In the genomic region with DNA sequence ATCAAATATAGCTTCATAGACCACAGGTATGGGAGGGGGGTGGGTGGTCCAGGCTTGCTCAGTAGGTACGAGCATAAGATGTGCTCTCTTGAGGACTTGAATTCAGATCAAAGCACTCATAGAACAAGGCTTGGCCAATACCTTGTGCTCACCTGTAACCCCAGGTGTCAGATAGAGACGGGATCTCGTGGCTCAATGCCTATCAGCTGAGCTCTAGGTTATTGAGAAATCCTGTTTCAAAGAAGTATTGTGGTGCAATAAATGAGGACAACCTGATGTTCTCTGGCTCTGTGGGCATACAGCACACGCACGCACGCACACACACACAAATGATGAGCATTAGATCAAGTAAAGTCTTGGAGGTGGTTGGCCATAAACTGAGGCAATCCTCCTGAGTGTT, we compare ENCODE assay signal across 26 mouse cellular contexts. TPM values are rescaled to one million over a fixed set of nuclear protein-coding genes. Genes with fewer than 3 reads are reported as not detected.
DNase-seq lines count a peak whose midpoint lies in the region; ATAC-seq and TF ChIP-seq lines count a peak whose summit lies in the region.
"Had no signal": no experiment of that assay in that cellular context is flagged by ENCODE, and none has a peak within 500 bp of the region (broad histone marks: within the 10 kb centered on the region; RNA-seq: fewer than 3 reads in every experiment).

No protein-coding gene starts in this region.

- ATAC-seq in kidney, embryonic 16.5 days (ENCODE audit: low FRiP score, low TSS enrichment): no peak
- ATAC-seq in liver, embryonic 16.5 days (ENCODE audit: low read depth): peak; percentile 9; the same call in 1 of the 2 replicates
- ATAC-seq in stomach, postnatal 0 days (ENCODE audit: low FRiP score, low TSS enrichment): no peak
- ATAC-seq: forebrain, embryonic 14.5 days had no signal

- DNase-seq in kidney, postnatal 10 days: peak; percentile 3
- no peak for DNase-seq in liver
- peak; percentile 4 for DNase-seq in thymus, postnatal 4 days
- DNase-seq in thymus, adult 18-20 months: no peak
- DNase-seq in stomach, postnatal 0 days (ENCODE audit: low spot score): peak; percentile 10
- no peak for DNase-seq in frontal cortex, adult 2 months (ENCODE audit: extremely low spot score in 1 of 2, low spot score in 1 of 2)
- DNase-seq: adrenal gland, adult 2 months; adrenal gland, postnatal 10 days; adrenal gland, postnatal 25 days; cerebellum, adult 11 months; cerebellum, adult 18-20 months; cerebellum, adult 8-10 months; cerebellum, adult 9-11 months; cerebellum, postnatal 14 days; cerebellum, postnatal 36 days; embryo, embryonic 11 days had no signal

- H3K4me1 ChIP-seq in kidney, embryonic 16.5 days (ENCODE audit: insufficient read depth, low read length): peaks cover 10% of the 10 kb centered on the region
- peaks cover 3% of the 10 kb centered on the region; the same call in 1 of the 2 replicates for H3K4me1 ChIP-seq in liver, embryonic 16.5 days (ENCODE audit: control insufficient read depth, low read depth, low read length)
- H3K4me1 ChIP-seq in stomach, postnatal 0 days (replicated peaks; ENCODE audit: control insufficient read depth, insufficient read depth): no peaks in the 10 kb centered on the region

- no peaks in the 10 kb centered on the region for H3K27me3 ChIP-seq in kidney, embryonic 16.5 days (ENCODE audit: insufficient read depth, low read length)
- H3K27me3 ChIP-seq in liver, embryonic 16.5 days (ENCODE audit: control insufficient read depth, insufficient read depth, low read depth, low read length): no peaks in the 10 kb centered on the region
- H3K27me3 ChIP-seq in stomach, postnatal 0 days (ENCODE audit: control insufficient read depth, insufficient read depth, low read length): no peaks in the 10 kb centered on the region
- H3K27me3 ChIP-seq: embryonic facial prominence, embryonic 13.5 days; embryonic facial prominence, embryonic 15.5 days; forebrain, embryonic 12.5 days had no signal

- H3K9me3 ChIP-seq in kidney, embryonic 16.5 days (ENCODE audit: low read length): peaks cover 7% of the 10 kb centered on the region; the same call in 1 of the 2 replicates
- H3K9me3 ChIP-seq in liver, embryonic 16.5 days (replicated peaks; ENCODE audit: control insufficient read depth, low read length): no peaks in the 10 kb centered on the region
- no peaks in the 10 kb centered on the region for H3K9me3 ChIP-seq in stomach, postnatal 0 days (ENCODE audit: control insufficient read depth, low read length)
- H3K9me3 ChIP-seq: embryonic facial prominence, embryonic 15.5 days; forebrain, embryonic 12.5 days had no signal

- peaks cover 51% of the 10 kb centered on the region for H3K36me3 ChIP-seq in kidney, embryonic 16.5 days (ENCODE audit: insufficient read depth, low read length)
- H3K36me3 ChIP-seq in liver, embryonic 16.5 days (ENCODE audit: control insufficient read depth, insufficient read depth): peaks cover 24% of the 10 kb centered on the region
- H3K36me3 ChIP-seq in stomach, postnatal 0 days (ENCODE audit: control insufficient read depth, insufficient read depth, low read length): peaks cover 14% of the 10 kb centered on the region; the same call in 1 of the 2 replicates

- H3K9ac ChIP-seq in kidney, embryonic 16.5 days (replicated peaks; ENCODE audit: low read length): no peak overlapping the region
- no peak overlapping the region for H3K9ac ChIP-seq in liver, embryonic 16.5 days (ENCODE audit: low read depth, low read length)
- no peak overlapping the region for H3K9ac ChIP-seq in stomach, postnatal 0 days (ENCODE audit: low read length)
- H3K9ac ChIP-seq: embryonic facial prominence, embryonic 13.5 days; embryonic facial prominence, embryonic 15.5 days; forebrain, embryonic 12.5 days had no signal

- H3K27ac ChIP-seq in kidney, embryonic 16.5 days (ENCODE audit: low read length): no peak overlapping the region
- no peak overlapping the region for H3K27ac ChIP-seq in liver, embryonic 16.5 days (ENCODE audit: low read length)
- no peak overlapping the region for H3K27ac ChIP-seq in stomach, postnatal 0 days (replicated peaks)
- H3K27ac ChIP-seq: embryonic facial prominence, embryonic 13.5 days; embryonic facial prominence, embryonic 15.5 days; forebrain, embryonic 10.5 days; forebrain, embryonic 12.5 days had no signal

- no peak for TF ChIP-seq EP300 in stomach, postnatal 0 days (optimal IDR thresholded peaks at IDR 0.05)

- 96% methylated on average over 6 of the region's 6 CpGs for WGBS in kidney, embryonic 16.5 days
- 78% methylated on average over 6 of the region's 6 CpGs for WGBS in liver, embryonic 16.5 days (ENCODE audit: insufficient replicate concordance)
- 86% methylated on average over 6 of the region's 6 CpGs for WGBS in stomach, postnatal 0 days

- no peak overlapping the region for H3K4me2 ChIP-seq in kidney, embryonic 16.5 days (replicated peaks; ENCODE audit: low read depth, low read length)
- no peak overlapping the region for H3K4me2 ChIP-seq in liver, embryonic 16.5 days (ENCODE audit: low read depth, low read length)
- no peak overlapping the region for H3K4me2 ChIP-seq in stomach, postnatal 0 days (replicated peaks; ENCODE audit: low read depth)
- H3K4me2 ChIP-seq: embryonic facial prominence, embryonic 13.5 days; embryonic facial prominence, embryonic 15.5 days; forebrain, embryonic 12.5 days had no signal

- H3K4me3 ChIP-seq in kidney, embryonic 16.5 days (ENCODE audit: low read length): no peak overlapping the region
- no peak overlapping the region for H3K4me3 ChIP-seq in liver, embryonic 16.5 days (ENCODE audit: low read depth, low read length)
- H3K4me3 ChIP-seq in stomach, postnatal 0 days (ENCODE audit: low read depth, low read length): no peak overlapping the region
- H3K4me3 ChIP-seq: embryonic facial prominence, embryonic 13.5 days; embryonic facial prominence, embryonic 15.5 days; erythroblast, embryonic 14.5 days; forebrain, embryonic 10.5 days; forebrain, embryonic 12.5 days had no signal

- TF ChIP-seq CTCF in stomach, postnatal 0 days (IDR thresholded peaks at IDR 0.05; ENCODE audit: low read depth): no peak

RNA-seq across cellular contexts. Expression of a gene that starts 1.2 kb away (rescaled TPM):
- polyA plus RNA-seq in kidney, embryonic 16.5 days (2015; fragmentation: Nextera tagmentation; extraction: Ambion mirVana): 75.5 and 83.8 TPM in 2 replicates
- 22.4 and 23.5 TPM in 2 replicates for polyA plus RNA-seq in liver, embryonic 16.5 days (2015; fragmentation: Nextera tagmentation; extraction: Ambion mirVana)
- polyA plus RNA-seq in stomach, postnatal 0 days (2015; fragmentation: Nextera tagmentation; extraction: Ambion mirVana): 27.6 and 28.7 TPM in 2 replicates
- 63.4 and 71.3 TPM in 2 replicates for polyA plus RNA-seq in frontal cortex, adult 2 months (2012; rRNA removed)

RNA-seq across cellular contexts. Expression of a gene that starts 8.8 kb away (rescaled TPM):
- 260 and 268 TPM in 2 replicates for polyA plus RNA-seq in kidney, embryonic 16.5 days (2015; fragmentation: Nextera tagmentation; extraction: Ambion mirVana)
- polyA plus RNA-seq in liver, embryonic 16.5 days (2015; fragmentation: Nextera tagmentation; extraction: Ambion mirVana): 154 and 164 TPM in 2 replicates
- polyA plus RNA-seq in stomach, postnatal 0 days (2015; fragmentation: Nextera tagmentation; extraction: Ambion mirVana): 351 and 372 TPM in 2 replicates
- 211 and 231 TPM in 2 replicates for polyA plus RNA-seq in frontal cortex, adult 2 months (2012; rRNA removed)

RNA-seq across cellular contexts. Expression of a gene that starts 31.8 kb away (rescaled TPM):
- 0.79 and 1.0 TPM in 2 replicates for polyA plus RNA-seq in kidney, embryonic 16.5 days (2015; fragmentation: Nextera tagmentation; extraction: Ambion mirVana)
- 4.8 and 6.6 TPM in 2 replicates for polyA plus RNA-seq in liver, embryonic 16.5 days (2015; fragmentation: Nextera tagmentation; extraction: Ambion mirVana)
- 0.35 and 0.52 TPM in 2 replicates for polyA plus RNA-seq in stomach, postnatal 0 days (2015; fragmentation: Nextera tagmentation; extraction: Ambion mirVana)
- 1.2 and 1.8 TPM in 2 replicates for polyA plus RNA-seq in frontal cortex, adult 2 months (2012; rRNA removed)
- polyA plus RNA-seq: erythroblast, embryonic 14.5 days had no signal

RNA-seq across cellular contexts. Expression of a gene that starts 31.9 kb away (rescaled TPM):
- 2.5 and 2.7 TPM in 2 replicates for polyA plus RNA-seq in kidney, embryonic 16.5 days (2015; fragmentation: Nextera tagmentation; extraction: Ambion mirVana)
- 6.4 and 6.9 TPM in 2 replicates for polyA plus RNA-seq in liver, embryonic 16.5 days (2015; fragmentation: Nextera tagmentation; extraction: Ambion mirVana)
- polyA plus RNA-seq in stomach, postnatal 0 days (2015; fragmentation: Nextera tagmentation; extraction: Ambion mirVana): 1.5 and 1.7 TPM in 2 replicates
- polyA plus RNA-seq in frontal cortex, adult 2 months (2012; rRNA removed): 1.8 and 1.9 TPM in 2 replicates
- polyA plus RNA-seq: C2C12; embryonic facial prominence, embryonic 11.5 days; erythroblast, embryonic 14.5 days; forebrain, embryonic 10.5 days; forebrain, embryonic 14.5 days had no signal

Comparison
In these comparisons a context has a peak if more than half of its experiments do, and no peak if none do; other contexts are left out.
1. DNase-seq: peak in kidney, postnatal 10 days (single experiment), thymus, postnatal 4 days (single experiment) and stomach, postnatal 0 days (single experiment); none in liver (single experiment), thymus, adult 18-20 months (0 of 2) and frontal cortex, adult 2 months (0 of 2).